Mouse (Mus musculus) retina, adult 2 months (tissue): ENCODE measurements around the gene Fam53b.

Source experiments
- DNase-seq: peaks from one replicate; pipeline ENCODE4 v3.0.0-alpha.2; 2012; ENCODE audit warnings: low read depth, low spot score

Gene Fam53b

DNA sequence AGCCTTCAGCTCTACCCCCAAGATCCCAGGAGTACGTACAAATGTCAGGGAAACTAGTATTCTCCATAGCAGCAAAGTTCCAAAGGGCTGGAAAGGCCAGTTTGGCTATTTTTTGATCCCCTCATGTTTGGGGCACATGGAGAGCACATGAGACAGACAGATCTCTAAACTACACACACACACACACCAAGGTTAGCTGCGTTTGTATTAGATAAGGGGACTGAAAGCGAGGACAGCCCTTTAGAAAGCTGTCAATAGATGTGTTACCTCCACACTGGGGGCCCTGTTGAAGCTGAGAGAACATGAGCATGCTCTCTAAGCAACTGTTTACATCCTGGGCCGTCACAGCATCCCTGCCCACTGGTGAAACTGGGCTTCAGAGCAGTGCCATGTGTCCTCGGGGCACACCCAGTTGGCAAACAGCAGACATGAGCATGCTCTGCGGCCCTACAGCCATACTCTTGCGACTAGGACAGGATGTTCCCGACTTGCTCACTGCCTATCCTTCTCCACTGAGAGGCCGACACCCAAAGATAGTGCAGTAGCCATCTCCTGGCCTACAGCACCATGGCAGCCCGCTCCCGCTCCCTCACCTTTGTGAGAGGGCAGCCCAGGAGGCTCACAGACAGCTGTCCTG, 47.3 kb downstream of the Fam53b start:
- DNase-seq: no peak

- DNase-seq: no peak
Observed at GRCm38 (mm10) chr7:132765629-132766186, 48.0 kb downstream of the Fam53b start.

DNA sequence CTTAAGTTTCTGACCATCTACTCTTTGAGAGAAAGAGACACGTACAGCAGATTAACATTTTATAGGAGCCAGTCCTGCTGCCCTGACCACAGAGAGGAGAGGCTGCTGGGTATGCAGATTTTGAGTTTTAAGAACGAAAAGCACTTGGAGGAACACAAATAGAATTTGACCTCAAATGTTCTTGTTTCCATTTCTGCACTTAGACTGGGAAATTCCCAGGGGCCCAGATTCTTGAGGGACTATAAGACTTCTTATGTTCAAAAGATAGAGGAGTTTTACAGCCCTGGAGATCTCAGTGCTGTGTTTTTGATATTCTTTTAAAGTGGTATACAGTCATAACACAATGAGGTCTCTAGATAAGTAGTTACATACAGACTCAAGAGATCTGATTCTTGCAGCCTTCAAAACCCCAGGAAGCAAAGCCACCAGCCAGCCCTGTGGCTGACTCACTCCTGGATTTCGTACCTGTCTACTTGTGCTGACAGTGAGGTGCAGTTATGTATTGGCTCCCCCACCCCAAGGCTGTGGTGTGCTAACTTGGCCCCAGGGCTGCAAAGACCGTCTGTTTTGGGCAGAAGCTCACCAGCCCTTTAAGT, 48.7 kb downstream of the Fam53b start:
- no peak for DNase-seq

GRCm38 (mm10) chr7:132764314-132764713, 49.4 kb downstream of the Fam53b start:
- DNase-seq: no peak

DNA sequence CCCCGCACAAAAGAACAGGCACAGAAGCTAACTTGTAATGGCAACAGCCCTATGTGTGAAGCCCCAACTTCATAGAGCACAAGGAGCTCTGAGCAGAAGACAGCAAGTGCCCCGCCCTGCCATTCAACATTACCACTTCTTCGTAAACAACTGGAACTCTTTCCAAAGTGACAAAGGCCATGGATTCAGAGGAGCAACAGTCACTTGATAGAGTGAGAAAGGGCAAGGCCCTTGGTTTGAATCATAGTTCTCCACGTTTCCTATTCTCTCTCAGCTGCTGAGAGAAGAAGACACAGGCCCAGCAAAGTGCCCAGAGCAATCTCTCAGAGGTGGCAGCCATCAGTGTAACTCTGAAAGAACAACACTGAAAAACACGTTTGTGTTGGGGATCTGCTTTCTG, 49.8 kb downstream of the Fam53b start:
- no peak for DNase-seq

DNA sequence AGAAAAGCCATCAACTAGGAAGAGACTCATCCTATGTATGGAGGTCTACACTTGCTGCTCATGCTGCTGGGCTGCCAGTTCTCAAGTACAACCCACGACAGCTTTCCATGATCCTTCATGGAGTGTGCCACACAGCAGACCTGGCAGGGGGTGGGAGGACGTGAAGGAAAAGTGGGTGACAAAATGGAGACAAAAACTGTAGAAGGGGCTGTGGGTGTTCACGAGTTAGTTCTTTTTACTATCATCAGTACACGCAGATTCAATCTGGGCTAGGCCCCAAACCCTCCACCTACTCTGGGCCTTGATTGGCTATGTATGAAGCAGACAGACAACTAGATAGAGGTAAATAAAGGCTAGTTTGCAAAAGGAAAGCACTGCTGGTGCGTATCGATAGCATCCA, 50.3 kb downstream of the Fam53b start:
- no peak for DNase-seq

GRCm38 (mm10) chr7:132761409-132761808, 52.3 kb downstream of the Fam53b start:
- DNase-seq: no peak

- DNase-seq: no peak
Observed at GRCm38 (mm10) chr7:132760589-132761180, 53.0 kb downstream of the Fam53b start.

DNA sequence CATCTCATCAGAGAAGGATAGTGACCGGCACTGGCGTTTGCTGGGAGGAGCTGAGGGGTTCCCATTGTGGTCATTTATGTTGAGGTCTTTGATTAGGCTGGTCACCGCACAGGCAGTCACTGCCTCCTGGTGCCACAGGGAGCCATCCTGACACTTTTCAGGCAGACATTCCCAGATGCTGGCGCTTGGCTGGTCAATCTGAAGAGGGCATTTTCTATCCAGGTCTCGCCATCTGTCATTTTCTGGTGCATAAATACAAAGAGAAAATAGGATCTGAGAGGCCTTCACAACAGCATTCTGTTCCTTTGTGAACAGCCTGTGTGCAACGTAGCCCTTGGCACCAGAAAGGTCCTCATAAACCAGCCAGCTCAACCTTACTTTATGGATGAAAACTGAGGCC, 53.8 kb downstream of the Fam53b start:
- no peak for DNase-seq

GRCm38 (mm10) chr7:132759405-132759891, 54.2 kb downstream of the Fam53b start:
- DNase-seq: no peak

DNA sequence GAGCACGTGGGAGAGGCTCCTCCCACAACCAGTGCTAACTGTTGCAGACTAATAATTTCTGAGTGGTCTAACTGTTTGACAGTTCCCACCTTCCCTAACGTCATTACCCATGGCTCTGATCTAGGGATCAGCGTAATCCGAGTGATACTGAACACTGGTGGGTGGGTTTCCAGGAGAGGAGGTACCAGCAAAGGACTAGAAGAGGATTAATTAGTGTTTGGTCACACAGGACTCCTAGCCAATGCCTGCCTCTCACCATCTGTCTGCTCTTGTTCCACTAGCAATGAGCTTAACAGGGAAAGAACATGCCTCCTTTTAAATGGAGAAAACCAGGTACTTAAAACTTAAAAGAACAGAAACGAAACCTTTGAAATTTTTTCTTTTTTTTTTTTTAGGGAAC, 54.8 kb downstream of the Fam53b start:
- DNase-seq: no peak

GRCm38 (mm10) chr7:132756325-132756724, 57.4 kb downstream of the Fam53b start:
- DNase-seq: no peak

- no peak for DNase-seq
Observed at GRCm38 (mm10) chr7:132754389-132754750, 59.3 kb downstream of the Fam53b start.

GRCm38 (mm10) chr7:132753518-132754388, 59.9 kb downstream of the Fam53b start:
- no peak for DNase-seq

GRCm38 (mm10) chr7:132751716-132752115, 62.0 kb downstream of the Fam53b start:
- DNase-seq: no peak

DNA sequence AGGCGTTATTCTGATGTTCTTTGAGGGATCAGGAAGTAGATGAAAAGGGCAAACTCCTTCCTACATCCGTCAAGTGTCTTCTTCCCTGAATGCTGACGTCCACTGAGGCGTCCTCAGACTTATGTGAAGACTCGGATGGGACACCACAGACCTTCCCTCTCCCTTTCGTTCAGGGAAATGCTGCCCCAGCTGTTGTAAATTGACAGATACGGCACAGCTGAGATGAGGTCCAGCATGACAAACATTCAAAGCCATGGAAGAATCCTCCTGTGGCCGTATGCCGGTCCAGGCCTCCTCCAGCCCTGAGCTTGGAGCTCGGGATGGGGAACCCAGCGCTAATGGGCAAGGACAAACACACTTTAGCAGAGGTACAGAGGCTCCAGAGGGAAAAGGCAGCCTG, 64.2 kb downstream of the Fam53b start:
- DNase-seq: no peak

- no peak for DNase-seq
Observed at GRCm38 (mm10) chr7:132748076-132748769, 65.5 kb downstream of the Fam53b start.

DNA sequence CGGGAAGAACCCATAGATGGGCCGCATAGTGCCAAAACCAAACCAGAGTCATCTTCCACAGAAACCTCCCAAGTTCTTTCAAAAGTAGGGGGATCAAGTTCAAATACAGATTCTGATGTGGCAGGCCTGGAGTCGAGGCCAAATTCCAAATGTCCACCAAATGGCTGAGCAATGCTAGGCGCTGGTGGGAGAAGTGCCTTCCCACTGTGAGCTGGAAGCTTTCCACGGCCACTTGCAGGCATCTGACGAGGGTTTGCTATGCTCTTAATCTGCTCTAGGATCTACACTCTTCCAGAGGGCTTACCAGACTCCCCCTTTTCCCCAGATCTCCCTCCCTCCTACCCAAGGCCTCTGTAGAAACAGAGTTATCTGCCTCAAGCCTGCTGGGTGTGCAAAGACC, 66.6 kb downstream of the Fam53b start:
- no peak for DNase-seq

DNA sequence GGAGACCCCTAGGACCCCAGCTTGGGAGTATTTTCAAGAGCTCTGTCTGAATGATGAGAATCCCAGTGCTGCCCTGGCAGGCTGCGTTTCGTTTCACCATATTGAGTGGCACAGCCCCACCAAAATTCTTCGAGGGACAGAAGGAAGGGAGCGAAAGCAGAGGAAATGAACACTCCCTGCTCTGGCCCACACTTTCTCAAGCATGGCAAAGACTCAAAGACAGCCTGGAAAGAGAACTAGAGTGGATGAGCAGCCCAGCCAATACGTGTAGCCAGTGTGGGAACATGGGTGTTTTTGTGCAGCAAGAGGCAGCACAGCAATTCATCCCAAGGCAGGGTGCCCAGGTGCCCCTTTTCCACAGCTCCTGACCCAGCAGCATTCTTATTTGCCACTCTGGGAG, 70.8 kb downstream of the Fam53b start:
- no peak for DNase-seq

DNA sequence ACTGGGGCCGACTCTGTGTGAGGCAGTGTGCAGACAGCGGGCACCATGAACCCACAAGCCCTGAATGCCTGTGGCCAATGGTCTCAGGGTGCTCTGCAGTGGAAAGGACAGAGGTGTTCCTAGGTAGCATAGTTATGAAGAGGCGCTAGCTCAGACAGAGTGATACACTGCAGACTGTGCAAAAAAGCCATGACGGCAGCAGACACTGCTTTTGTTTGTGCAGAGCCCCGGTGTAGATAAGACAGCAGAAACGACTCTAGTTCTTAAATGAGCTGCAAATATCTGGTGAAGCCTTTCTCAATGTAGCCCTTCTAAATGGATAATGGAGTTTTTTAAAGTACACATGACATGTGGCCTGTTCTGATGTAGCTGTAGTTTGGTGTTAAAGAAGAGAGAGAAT, 73.9 kb downstream of the Fam53b start:
- DNase-seq: no peak

- no peak for DNase-seq
Observed at GRCm38 (mm10) chr7:132738844-132739243, 74.8 kb downstream of the Fam53b start.
